Mouse (Mus musculus) induced T-regulatory cell, adult 2 months (primary cell): Measurements from ENCODE around the gene Fxr2.
"Not testable (repeated sequence)": the region's sequence is repeated elsewhere in the genome, so short reads cannot be mapped to it uniquely, and the experiment has no call there.

ENCODE experiments used
- DNase-seq: peaks from one replicate; pipeline ENCODE4 v3.0.0-alpha.2; 2012; ENCODE audit warnings: low read depth

Fxr2 gene

GRCm38 (mm10) chr11:69610899-69611298 is 21.9 kb upstream of the Fxr2 start:
- DNase-seq: no peak

- peak; percentile 62 for DNase-seq
Measured at GRCm38 (mm10) chr11:69613553-69614256, 19.1 kb upstream of the Fxr2 start.

GRCm38 (mm10) chr11:69614257-69614588 is 18.6 kb upstream of the Fxr2 start:
- DNase-seq: not testable (repeated sequence)

GRCm38 (mm10) chr11:69616781-69617180 is 16.0 kb upstream of the Fxr2 start:
- no peak for DNase-seq

GRCm38 (mm10) chr11:69617805-69618204 is 15.0 kb upstream of the Fxr2 start, which contains the start of gene Shbg:
Shbg (minus strand) TSS chr11:69617905.
- no peak for DNase-seq

GRCm38 (mm10) chr11:69620394-69621081 is 12.3 kb upstream of the Fxr2 start:
- no peak for DNase-seq

- DNase-seq: no peak
Measured at GRCm38 (mm10) chr11:69621571-69622268, 11.1 kb upstream of the Fxr2 start, which contains the start of gene Sat2. Sat2 (plus strand) TSS chr11:69622024.

- DNase-seq: no peak
Measured at GRCm38 (mm10) chr11:69622406-69622805, 10.4 kb upstream of the Fxr2 start.

- DNase-seq: no peak
Measured at GRCm38 (mm10) chr11:69623006-69623405, 9.8 kb upstream of the Fxr2 start.

GRCm38 (mm10) chr11:69624339-69624738 is 8.5 kb upstream of the Fxr2 start:
- not testable (repeated sequence) for DNase-seq

GRCm38 (mm10) chr11:69628286-69628685 is 4.5 kb upstream of the Fxr2 start:
- peak; percentile 90 for DNase-seq

GRCm38 (mm10) chr11:69629802-69630201 is 3.0 kb upstream of the Fxr2 start:
- DNase-seq: peak; percentile 80

- DNase-seq: peak; percentile 45
Measured at GRCm38 (mm10) chr11:69633128-69633866, 507 bp downstream of the Fxr2 start.

- DNase-seq: no peak
Measured at GRCm38 (mm10) chr11:69635471-69635870, 2.7 kb downstream of the Fxr2 start.

- no peak for DNase-seq
Measured at GRCm38 (mm10) chr11:69645860-69646259, 13.1 kb downstream of the Fxr2 start.

- DNase-seq: no peak
Measured at GRCm38 (mm10) chr11:69653399-69653798, 20.6 kb downstream of the Fxr2 start.

GRCm38 (mm10) chr11:69654760-69655159 is 22.0 kb downstream of the Fxr2 start:
- no peak for DNase-seq

GRCm38 (mm10) chr11:69655264-69656064 is 22.7 kb downstream of the Fxr2 start, which contains the start of gene Sox15:
Sox15 (plus strand) TSS chr11:69655314.
- DNase-seq: peak; percentile 51

GRCm38 (mm10) chr11:69656065-69656455 is 23.3 kb downstream of the Fxr2 start:
- DNase-seq: no peak

GRCm38 (mm10) chr11:69656617-69657461 is 24.0 kb downstream of the Fxr2 start:
- peak; percentile 83 for DNase-seq
